Mouse (Mus musculus): ENCODE results near the gene Cerk. TPM values are rescaled to one million over a fixed set of nuclear protein-coding genes. Genes with fewer than 3 reads are reported as not detected.
"Not testable (repeated sequence)": the region's sequence is repeated elsewhere in the genome, so short reads cannot be mapped to it uniquely, and the experiment has no call there.

Gene Cerk
- polyA plus RNA-seq, 1 experiment from 2014 or later, result 22.6 TPM

DNA sequence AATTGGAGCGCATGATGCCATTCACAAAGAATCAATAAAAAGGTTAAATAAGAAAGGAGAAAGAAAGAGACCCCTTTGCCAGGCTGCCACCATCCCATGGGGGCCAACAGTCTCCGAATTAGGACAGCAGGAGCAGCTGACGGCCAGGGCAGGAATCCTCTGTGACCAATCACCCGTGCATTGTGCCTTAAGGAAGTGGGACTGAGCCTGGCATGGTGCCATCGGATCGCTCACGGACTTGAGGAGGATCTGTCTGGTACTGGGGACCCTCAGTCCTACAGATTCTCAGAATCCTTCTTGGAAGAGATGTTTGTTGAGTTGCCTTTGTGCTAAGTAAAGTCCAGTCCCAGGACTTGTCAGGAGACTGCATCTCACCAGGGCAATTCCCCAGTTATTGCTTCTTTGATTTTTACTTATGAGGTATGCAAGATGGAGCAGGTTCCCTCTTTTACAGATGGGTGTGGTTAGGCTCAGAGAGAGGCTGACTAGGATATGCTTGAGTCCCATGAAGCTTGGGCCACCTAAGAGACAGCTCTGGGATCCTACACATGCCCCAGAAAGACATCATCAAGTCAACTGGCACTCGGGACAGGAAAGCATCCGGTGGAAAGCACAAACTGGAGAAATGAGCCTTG is 15.9 kb upstream of the Cerk start:
- Histone ChIP-seq H3K27me3 (ENCODE audit: control insufficient read depth, insufficient read depth, low read depth, low read length) (no peaks in the 10 kb centered on the region), H3K4me2 (ENCODE audit: low read length) (no peak overlapping the region), H3K36me3 (ENCODE audit: control insufficient read depth, insufficient read depth, low read length) (no peaks in the 10 kb centered on the region), H3K9ac (ENCODE audit: low read depth, low read length) (no peak overlapping the region), H3K9me3 (replicated peaks; ENCODE audit: control insufficient read depth, low read length, poor library complexity, severe bottlenecking) (no peaks in the 10 kb centered on the region), H3K27ac (ENCODE audit: low read length) (no peak overlapping the region), H3K4me1 (ENCODE audit: control insufficient read depth, insufficient read depth, low read length) (no peaks in the 10 kb centered on the region), H3K4me3 (ENCODE audit: low read depth, low read length) (no peak overlapping the region)
- ATAC-seq, result no peak
- 55% methylated on average over 9 of the region's 9 CpGs for WGBS

- H3K4me2 ChIP-seq (ENCODE audit: low read length), result no peak overlapping the region
- ATAC-seq, result no peak
- H3K9me3 ChIP-seq (replicated peaks; ENCODE audit: control insufficient read depth, low read length, poor library complexity, severe bottlenecking), result no peaks in the 10 kb centered on the region
- no peak overlapping the region for H3K4me3 ChIP-seq (ENCODE audit: low read depth, low read length)
- no peaks in the 10 kb centered on the region for H3K27me3 ChIP-seq (ENCODE audit: control insufficient read depth, insufficient read depth, low read depth, low read length)
- WGBS, result 37% methylated on average over 4 of the region's 4 CpGs
- no peaks in the 10 kb centered on the region for H3K36me3 ChIP-seq (ENCODE audit: control insufficient read depth, insufficient read depth, low read length)
- H3K27ac ChIP-seq (ENCODE audit: low read length), result no peak overlapping the region
- H3K4me1 ChIP-seq (ENCODE audit: control insufficient read depth, insufficient read depth, low read length), result no peaks in the 10 kb centered on the region
- H3K9ac ChIP-seq (ENCODE audit: low read depth, low read length), result no peak overlapping the region
Observed at GRCm38 (mm10) chr15:86201095-86201494, 15.2 kb upstream of the Cerk start.

DNA sequence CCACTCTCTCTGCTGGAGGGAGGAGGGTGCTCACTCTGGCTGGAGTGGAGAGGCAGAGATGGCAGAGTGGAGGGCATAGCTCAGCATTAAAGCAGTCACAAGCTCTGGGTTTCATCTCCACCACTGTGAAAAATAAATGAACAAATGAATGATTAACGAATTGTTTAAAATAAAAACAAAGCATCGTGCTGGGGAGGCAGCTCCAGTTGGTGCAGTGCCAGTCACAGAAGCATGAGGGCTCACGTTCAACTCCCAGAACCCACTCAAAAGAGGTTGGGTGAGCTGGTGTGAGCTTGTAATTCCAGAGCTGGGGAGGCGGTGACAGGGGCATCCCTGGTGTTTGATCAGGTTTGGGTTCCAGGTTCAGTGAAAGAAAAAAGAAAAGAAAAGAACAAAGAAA is 14.2 kb upstream of the Cerk start:
- WGBS, result 53% methylated on average over 4 of the region's 4 CpGs

GRCm38 (mm10) chr15:86199482-86199881 is 13.5 kb upstream of the Cerk start:
- Histone ChIP-seq H3K4me3 (ENCODE audit: low read depth, low read length) (no peak overlapping the region), H3K9me3 (replicated peaks; ENCODE audit: control insufficient read depth, low read length, poor library complexity, severe bottlenecking) (no peaks in the 10 kb centered on the region), H3K4me2 (ENCODE audit: low read length) (no peak overlapping the region), H3K27ac (ENCODE audit: low read length) (no peak overlapping the region), H3K27me3 (ENCODE audit: control insufficient read depth, insufficient read depth, low read depth, low read length) (no peaks in the 10 kb centered on the region), H3K36me3 (ENCODE audit: control insufficient read depth, insufficient read depth, low read length) (no peaks in the 10 kb centered on the region), H3K9ac (ENCODE audit: low read depth, low read length) (no peak overlapping the region), H3K4me1 (ENCODE audit: control insufficient read depth, insufficient read depth, low read length) (no peaks in the 10 kb centered on the region)
- WGBS, result 76% methylated on average over 4 of the region's 4 CpGs
- no peak for ATAC-seq

More for the DNA sequence above, 14.2 kb upstream of the Cerk start:
- no peaks in the 10 kb centered on the region for H3K36me3 ChIP-seq (ENCODE audit: control insufficient read depth, insufficient read depth, low read length)
- no peaks in the 10 kb centered on the region for H3K27me3 ChIP-seq (ENCODE audit: control insufficient read depth, insufficient read depth, low read depth, low read length)
- H3K4me2 ChIP-seq (ENCODE audit: low read length), result no peak overlapping the region
- no peak overlapping the region for H3K4me3 ChIP-seq (ENCODE audit: low read depth, low read length)
- no peak overlapping the region for H3K27ac ChIP-seq (ENCODE audit: low read length)
- H3K9me3 ChIP-seq (replicated peaks; ENCODE audit: control insufficient read depth, low read length, poor library complexity, severe bottlenecking), result no peaks in the 10 kb centered on the region
- H3K4me1 ChIP-seq (ENCODE audit: control insufficient read depth, insufficient read depth, low read length), result no peaks in the 10 kb centered on the region
- H3K9ac ChIP-seq (ENCODE audit: low read depth, low read length), result no peak overlapping the region
- ATAC-seq, result no peak

DNA sequence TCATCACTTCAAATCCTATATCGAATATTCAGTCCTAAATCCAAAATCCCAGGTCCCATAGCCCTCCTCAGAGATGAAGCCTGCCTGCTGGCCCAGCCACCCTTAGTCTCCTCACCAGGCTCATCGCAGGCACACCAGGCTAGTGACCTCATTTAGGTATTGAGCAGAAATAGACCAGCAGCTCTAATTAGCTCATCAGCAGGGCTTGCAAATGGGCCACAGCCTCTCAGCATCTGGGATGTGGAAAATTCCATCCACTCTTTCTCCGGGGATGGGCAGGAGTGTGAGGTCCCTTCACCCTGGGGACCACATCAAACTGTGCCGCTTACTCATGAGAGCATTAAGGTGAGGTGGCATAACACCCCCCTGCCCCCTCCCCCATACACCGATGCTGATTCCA is 13.1 kb upstream of the Cerk start:
- WGBS, result 88% methylated on average over 5 of the region's 5 CpGs
- Histone ChIP-seq H3K4me2 (ENCODE audit: low read length) (no peak overlapping the region), H3K4me3 (ENCODE audit: low read depth, low read length) (no peak overlapping the region), H3K9me3 (replicated peaks; ENCODE audit: control insufficient read depth, low read length, poor library complexity, severe bottlenecking) (no peaks in the 10 kb centered on the region), H3K4me1 (ENCODE audit: control insufficient read depth, insufficient read depth, low read length) (no peaks in the 10 kb centered on the region), H3K27me3 (ENCODE audit: control insufficient read depth, insufficient read depth, low read depth, low read length) (no peaks in the 10 kb centered on the region), H3K9ac (ENCODE audit: low read depth, low read length) (no peak overlapping the region), H3K27ac (ENCODE audit: low read length) (no peak overlapping the region), H3K36me3 (ENCODE audit: control insufficient read depth, insufficient read depth, low read length) (no peaks in the 10 kb centered on the region)
- ATAC-seq, result no peak

GRCm38 (mm10) chr15:86194676-86195453 is 8.9 kb upstream of the Cerk start:
- H3K4me1 ChIP-seq (ENCODE audit: control insufficient read depth, insufficient read depth, low read length); H3K27ac ChIP-seq (ENCODE audit: low read length); H3K27me3 ChIP-seq (ENCODE audit: control insufficient read depth, insufficient read depth, low read depth, low read length); H3K4me3 ChIP-seq (ENCODE audit: low read depth, low read length); H3K9ac ChIP-seq (ENCODE audit: low read depth, low read length); H3K36me3 ChIP-seq (ENCODE audit: control insufficient read depth, insufficient read depth, low read length); H3K9me3 ChIP-seq (replicated peaks; ENCODE audit: control insufficient read depth, low read length, poor library complexity, severe bottlenecking); H3K4me2 ChIP-seq (ENCODE audit: low read length): not testable (repeated sequence)
- peak; percentile 89 for ATAC-seq
- 82% methylated on average over 55 of the region's 55 CpGs for WGBS

- H3K36me3 ChIP-seq (ENCODE audit: control insufficient read depth, insufficient read depth, low read length), result no peaks in the 10 kb centered on the region
- peaks cover 8% of the 10 kb centered on the region; the same call in 1 of the 2 replicates for H3K4me1 ChIP-seq (ENCODE audit: control insufficient read depth, insufficient read depth, low read length)
- WGBS, result 83% methylated on average over 3 of the region's 3 CpGs
- no peak overlapping the region for H3K4me2 ChIP-seq (ENCODE audit: low read length)
- no peaks in the 10 kb centered on the region for H3K9me3 ChIP-seq (replicated peaks; ENCODE audit: control insufficient read depth, low read length, poor library complexity, severe bottlenecking)
- no peak overlapping the region for H3K4me3 ChIP-seq (ENCODE audit: low read depth, low read length)
- H3K27me3 ChIP-seq (ENCODE audit: control insufficient read depth, insufficient read depth, low read depth, low read length), result no peaks in the 10 kb centered on the region
- H3K27ac ChIP-seq (ENCODE audit: low read length), result no peak overlapping the region
- no peak overlapping the region for H3K9ac ChIP-seq (ENCODE audit: low read depth, low read length)
- ATAC-seq, result no peak
Observed at GRCm38 (mm10) chr15:86191933-86192332, 6.0 kb upstream of the Cerk start.

- Histone ChIP-seq H3K27me3 (ENCODE audit: control insufficient read depth, insufficient read depth, low read depth, low read length) (no peaks in the 10 kb centered on the region), H3K4me1 (ENCODE audit: control insufficient read depth, insufficient read depth, low read length) (peaks cover 8% of the 10 kb centered on the region; the same call in 1 of the 2 replicates), H3K36me3 (ENCODE audit: control insufficient read depth, insufficient read depth, low read length) (no peaks in the 10 kb centered on the region), H3K9ac (ENCODE audit: low read depth, low read length) (no peak overlapping the region), H3K4me3 (ENCODE audit: low read depth, low read length) (no peak overlapping the region), H3K4me2 (ENCODE audit: low read length) (no peak overlapping the region), H3K27ac (ENCODE audit: low read length) (no peak overlapping the region), H3K9me3 (replicated peaks; ENCODE audit: control insufficient read depth, low read length, poor library complexity, severe bottlenecking) (no peaks in the 10 kb centered on the region)
- ATAC-seq, result no peak
- 58% methylated on average over 1 of the region's 1 CpGs for WGBS
Observed at GRCm38 (mm10) chr15:86191505-86191904, 5.6 kb upstream of the Cerk start.

GRCm38 (mm10) chr15:86190387-86190786 is 4.4 kb upstream of the Cerk start:
- WGBS, result 81% methylated on average over 3 of the region's 3 CpGs

More at GRCm38 (mm10) chr15:86190387-86190786, 4.4 kb upstream of the Cerk start:
- ATAC-seq, result no peak
- Histone ChIP-seq H3K27me3 (ENCODE audit: control insufficient read depth, insufficient read depth, low read depth, low read length) (no peaks in the 10 kb centered on the region), H3K4me3 (ENCODE audit: low read depth, low read length) (no peak overlapping the region), H3K36me3 (ENCODE audit: control insufficient read depth, insufficient read depth, low read length) (no peaks in the 10 kb centered on the region), H3K9me3 (replicated peaks; ENCODE audit: control insufficient read depth, low read length, poor library complexity, severe bottlenecking) (no peaks in the 10 kb centered on the region), H3K27ac (ENCODE audit: low read length) (no peak overlapping the region), H3K4me1 (ENCODE audit: control insufficient read depth, insufficient read depth, low read length) (peaks cover 14% of the 10 kb centered on the region; the same call in 1 of the 2 replicates), H3K9ac (ENCODE audit: low read depth, low read length) (no peak overlapping the region), H3K4me2 (ENCODE audit: low read length) (no peak overlapping the region)

Measured in midbrain, embryonic 16.5 days (tissue).